Mouse (Mus musculus): ENCODE results near the gene Slc51a. TPM values are rescaled to one million over a fixed set of nuclear protein-coding genes. Genes with fewer than 3 reads are reported as not detected.
A peak's percentile ranks its signal among the peaks of the same experiment; 100 is the strongest.
"Not testable (repeated sequence)": the region's sequence is repeated elsewhere in the genome, so short reads cannot be mapped to it uniquely, and the experiment has no call there.

Slc51a gene
- polyA plus RNA-seq, 1 experiment from 2014 or later, result 0.25 TPM

DNA sequence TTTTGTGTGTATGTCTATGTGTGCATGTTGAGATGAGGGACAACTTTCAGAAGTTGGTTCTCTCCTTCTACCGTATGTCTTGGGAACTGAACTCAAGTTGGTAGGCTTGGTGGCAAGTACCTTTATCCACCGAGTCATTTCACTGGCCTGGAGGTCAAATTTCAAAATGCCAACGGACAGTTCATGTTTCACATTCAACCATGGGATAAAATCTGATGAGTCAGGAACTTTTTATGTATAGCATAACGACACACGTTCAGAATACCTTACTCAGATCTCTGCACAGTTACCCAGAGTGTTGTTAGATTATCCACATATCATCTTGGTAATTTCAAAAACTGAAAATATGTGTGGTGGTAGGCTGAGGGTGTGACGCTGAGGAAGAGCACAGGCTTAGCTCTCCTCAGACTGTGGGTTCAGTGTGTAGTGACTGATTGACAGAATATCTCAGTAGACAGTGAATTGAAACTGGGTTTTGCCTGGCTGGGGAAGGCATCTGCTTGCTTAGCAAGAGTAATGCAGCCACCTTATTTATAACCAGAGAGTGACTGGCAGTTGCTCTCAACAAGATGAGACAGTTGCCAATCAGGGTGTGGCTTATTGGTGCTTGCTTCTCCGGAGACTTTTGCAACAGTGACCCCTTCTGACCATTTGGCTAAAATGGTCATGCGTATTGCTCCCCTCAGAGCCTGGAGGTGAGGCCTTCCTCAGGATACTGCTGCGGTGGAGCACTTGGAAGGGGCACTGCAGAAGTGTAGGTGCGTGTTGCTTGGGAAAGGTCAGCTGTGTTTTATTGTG is 29.9 kb downstream of the Slc51a start:
- no peak overlapping the region for H3K4me2 ChIP-seq
- H3K9ac ChIP-seq, result no peak overlapping the region
- no peak overlapping the region for H3K4me3 ChIP-seq
- no peaks in the 10 kb centered on the region for H3K9me3 ChIP-seq
- H3K36me3 ChIP-seq, result peaks cover 15% of the 10 kb centered on the region
- no peak overlapping the region for H3K27ac ChIP-seq
- 54% methylated on average over 10 of the region's 10 CpGs for WGBS
- H3K27me3 ChIP-seq, result no peaks in the 10 kb centered on the region
- peaks cover 20% of the 10 kb centered on the region for H3K4me1 ChIP-seq
- ATAC-seq (ENCODE audit: insufficient number of reproducible peaks, insufficient read depth, low FRiP score, low TSS enrichment, low read depth), result no peak

DNA sequence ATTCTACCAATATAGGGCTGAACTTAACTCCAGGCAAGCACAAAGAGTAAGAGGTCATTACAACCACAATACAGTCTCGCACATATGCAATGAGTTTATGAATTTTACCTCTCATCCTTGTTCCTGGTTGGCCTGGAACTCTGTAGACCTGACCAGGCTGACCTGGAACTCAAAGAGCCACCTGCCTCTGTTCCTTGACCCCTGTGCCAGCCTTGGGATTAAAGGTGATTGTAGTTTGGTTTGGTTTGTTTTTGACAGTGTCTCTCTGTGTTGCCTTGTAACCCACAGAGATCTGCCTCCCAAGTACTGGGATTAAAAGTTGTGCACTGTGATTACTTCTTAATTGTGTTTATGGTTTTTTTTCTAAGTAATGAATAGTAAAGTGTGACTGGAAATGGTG is 30.9 kb downstream of the Slc51a start:
- 93% methylated on average over 1 of the region's 1 CpGs for WGBS
- Histone ChIP-seq H3K9ac (no peak overlapping the region), H3K4me1 (peaks cover 20% of the 10 kb centered on the region), H3K27me3 (no peaks in the 10 kb centered on the region), H3K36me3 (peaks cover 21% of the 10 kb centered on the region), H3K27ac (no peak overlapping the region), H3K4me3 (no peak overlapping the region), H3K9me3 (no peaks in the 10 kb centered on the region), H3K4me2 (no peak overlapping the region)
- ATAC-seq (ENCODE audit: insufficient number of reproducible peaks, insufficient read depth, low FRiP score, low TSS enrichment, low read depth), result no peak

- Histone ChIP-seq H3K4me3 (no peak overlapping the region), H3K27me3 (no peaks in the 10 kb centered on the region), H3K9me3 (no peaks in the 10 kb centered on the region), H3K9ac (no peak overlapping the region), H3K4me2 (no peak overlapping the region), H3K4me1 (peaks cover 20% of the 10 kb centered on the region), H3K27ac (no peak overlapping the region), H3K36me3 (peaks cover 23% of the 10 kb centered on the region)
- no peak for ATAC-seq (ENCODE audit: insufficient number of reproducible peaks, insufficient read depth, low FRiP score, low TSS enrichment, low read depth)
Observed at GRCm38 (mm10) chr16:32456086-32456485, 31.6 kb downstream of the Slc51a start.

- peak overlapping the region; percentile 82 for H3K27ac ChIP-seq
- WGBS, result 44% methylated on average over 5 of the region's 5 CpGs
Observed at GRCm38 (mm10) chr16:32454646-32455045, 33.0 kb downstream of the Slc51a start.

GRCm38 (mm10) chr16:32453102-32453501 is 34.6 kb downstream of the Slc51a start:
- no peak for ATAC-seq (ENCODE audit: insufficient number of reproducible peaks, insufficient read depth, low FRiP score, low TSS enrichment, low read depth)
- WGBS, result 92% methylated on average over 8 of the region's 8 CpGs
- no peak overlapping the region for H3K4me2 ChIP-seq
- H3K27me3 ChIP-seq, result no peaks in the 10 kb centered on the region
- no peak overlapping the region for H3K9ac ChIP-seq
- H3K4me3 ChIP-seq, result no peak overlapping the region
- no peaks in the 10 kb centered on the region for H3K9me3 ChIP-seq
- peak overlapping the region; percentile 23 for H3K27ac ChIP-seq
- H3K4me1 ChIP-seq, result peaks cover 20% of the 10 kb centered on the region
- H3K36me3 ChIP-seq, result peaks cover 23% of the 10 kb centered on the region

More at GRCm38 (mm10) chr16:32454646-32455045, 33.0 kb downstream of the Slc51a start:
- H3K4me2 ChIP-seq, result peak overlapping the region; percentile 31
- H3K9ac ChIP-seq, result 0 out of 2 replicates have a peak overlapping the region, but pooled peaks have one; percentile 41
- peaks cover 20% of the 10 kb centered on the region for H3K4me1 ChIP-seq
- no peak for ATAC-seq (ENCODE audit: insufficient number of reproducible peaks, insufficient read depth, low FRiP score, low TSS enrichment, low read depth)
- no peaks in the 10 kb centered on the region for H3K9me3 ChIP-seq
- H3K4me3 ChIP-seq, result peak overlapping the region; percentile 2; the same call in 1 of the 2 replicates
- H3K36me3 ChIP-seq, result peaks cover 23% of the 10 kb centered on the region
- no peaks in the 10 kb centered on the region for H3K27me3 ChIP-seq

DNA sequence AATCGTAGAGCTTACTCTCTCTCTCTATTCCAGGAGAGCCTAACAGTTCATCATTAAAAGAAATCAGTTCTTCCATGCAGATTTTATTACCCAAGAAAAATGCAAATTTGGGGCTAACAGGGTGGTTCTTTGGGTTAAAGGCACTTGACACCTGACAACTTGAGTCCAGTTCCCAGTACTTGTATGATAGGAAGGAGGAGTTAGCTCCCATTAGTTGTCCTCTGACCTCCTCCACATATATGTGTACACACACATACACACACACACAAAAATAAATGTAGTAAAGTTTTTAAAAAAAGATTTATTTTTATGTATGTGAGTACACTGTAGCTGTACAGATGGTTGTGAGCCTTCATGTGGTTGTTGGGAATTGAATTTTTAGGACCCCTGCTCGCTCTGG is 37.5 kb downstream of the Slc51a start:
- peaks cover 16% of the 10 kb centered on the region for H3K36me3 ChIP-seq
- WGBS, result 88% methylated on average over 2 of the region's 2 CpGs

GRCm38 (mm10) chr16:32449665-32450064 is 38.0 kb downstream of the Slc51a start:
- Histone ChIP-seq H3K4me1 (peaks cover 7% of the 10 kb centered on the region), H3K4me2 (no peak overlapping the region), H3K27me3 (no peaks in the 10 kb centered on the region), H3K27ac (no peak overlapping the region), H3K9me3 (no peaks in the 10 kb centered on the region), H3K4me3 (no peak overlapping the region), H3K9ac (no peak overlapping the region), H3K36me3 (peaks cover 16% of the 10 kb centered on the region)
- no peak for ATAC-seq (ENCODE audit: insufficient number of reproducible peaks, insufficient read depth, low FRiP score, low TSS enrichment, low read depth)
- 86% methylated on average over 3 of the region's 3 CpGs for WGBS

More for the DNA sequence above, 37.5 kb downstream of the Slc51a start:
- Histone ChIP-seq H3K4me3 (no peak overlapping the region), H3K9me3 (no peaks in the 10 kb centered on the region), H3K9ac (no peak overlapping the region), H3K27ac (no peak overlapping the region), H3K27me3 (no peaks in the 10 kb centered on the region), H3K4me1 (peaks cover 12% of the 10 kb centered on the region), H3K4me2 (no peak overlapping the region)
- ATAC-seq (ENCODE audit: insufficient number of reproducible peaks, insufficient read depth, low FRiP score, low TSS enrichment, low read depth), result no peak

DNA sequence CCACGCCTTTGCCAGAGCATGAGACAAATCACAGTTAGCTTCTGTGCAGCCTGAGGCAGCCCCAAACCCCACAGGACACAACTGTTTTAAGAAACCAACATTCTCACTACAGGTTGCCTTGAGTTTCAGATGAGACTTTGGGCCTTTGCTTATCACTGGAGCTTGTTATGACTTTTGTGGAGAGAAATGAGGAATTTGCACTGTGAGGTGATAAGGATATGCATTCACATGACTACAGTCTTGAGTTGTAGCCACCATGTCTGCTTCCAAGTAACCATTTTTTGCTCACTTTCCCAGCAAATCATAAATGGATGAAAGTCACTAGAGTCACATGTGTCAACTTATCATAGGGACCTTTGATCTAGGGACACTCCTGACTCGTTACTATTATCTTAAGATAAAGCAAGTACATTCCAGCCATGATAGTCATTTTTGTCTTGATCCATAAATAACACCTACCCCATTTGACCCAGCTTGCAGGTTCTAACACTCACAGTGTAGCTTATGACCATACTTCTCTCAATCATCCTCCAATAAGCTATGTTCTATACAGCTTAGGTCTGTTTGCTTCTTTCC is 41.0 kb downstream of the Slc51a start:
- no peak for ATAC-seq (ENCODE audit: insufficient number of reproducible peaks, insufficient read depth, low FRiP score, low TSS enrichment, low read depth)
- Histone ChIP-seq H3K4me1 (no peaks in the 10 kb centered on the region), H3K27ac (no peak overlapping the region), H3K27me3 (no peaks in the 10 kb centered on the region), H3K9me3 (no peaks in the 10 kb centered on the region), H3K9ac (no peak overlapping the region), H3K4me3 (no peak overlapping the region), H3K4me2 (no peak overlapping the region), H3K36me3 (peaks cover under 1% of the 10 kb centered on the region)
- 77% methylated on average over 2 of the region's 2 CpGs for WGBS

DNA sequence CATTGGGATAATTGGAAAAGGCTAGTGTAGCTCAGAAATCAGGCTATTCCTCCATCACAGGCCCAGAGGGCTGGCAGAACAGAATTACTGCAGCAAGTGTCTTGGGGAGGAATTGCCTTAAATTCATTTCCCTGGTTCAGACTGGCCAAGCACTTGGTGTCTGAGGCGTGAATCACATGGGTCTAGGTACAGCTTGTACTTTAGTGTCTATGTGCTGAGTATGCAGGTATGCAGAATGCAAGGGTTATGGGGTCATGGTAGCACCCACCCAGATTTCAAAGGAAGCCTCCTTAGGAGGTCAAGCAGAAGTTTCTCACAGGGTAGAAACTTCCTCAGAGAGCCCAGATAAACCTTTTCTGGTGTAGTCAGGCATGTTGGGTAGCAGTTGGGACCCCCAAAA is 42.1 kb downstream of the Slc51a start:
- H3K27ac ChIP-seq, result no peak overlapping the region
- ATAC-seq (ENCODE audit: insufficient number of reproducible peaks, insufficient read depth, low FRiP score, low TSS enrichment, low read depth), result no peak
- H3K9ac ChIP-seq, result no peak overlapping the region
- H3K4me3 ChIP-seq, result no peak overlapping the region
- no peaks in the 10 kb centered on the region for H3K9me3 ChIP-seq
- no peak overlapping the region for H3K4me2 ChIP-seq
- WGBS, result 91% methylated on average over 1 of the region's 1 CpGs
- no peaks in the 10 kb centered on the region for H3K4me1 ChIP-seq
- H3K36me3 ChIP-seq, result no peaks in the 10 kb centered on the region; the same call in 1 of the 2 replicates
- no peaks in the 10 kb centered on the region for H3K27me3 ChIP-seq

DNA sequence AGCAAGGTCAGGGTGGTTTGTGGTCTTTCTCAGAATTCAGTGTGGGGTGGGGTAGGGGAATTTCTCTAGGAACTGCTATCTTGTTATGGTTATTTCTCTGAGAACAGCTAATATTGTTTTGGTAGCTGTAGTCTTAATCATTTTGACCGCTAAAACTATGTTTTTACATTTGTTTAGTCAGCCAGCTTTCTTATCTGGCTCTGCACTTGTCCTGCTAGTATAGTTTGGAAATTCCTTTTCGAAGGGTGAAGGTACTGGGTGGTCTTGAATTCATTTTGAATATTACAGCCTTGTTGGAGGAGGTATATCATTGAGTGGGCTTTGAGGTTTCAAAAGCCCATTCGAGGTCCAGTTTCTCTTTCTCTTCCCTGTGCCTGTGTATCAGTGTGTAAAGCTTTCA is 43.1 kb downstream of the Slc51a start:
- H3K9me3 ChIP-seq; ATAC-seq (ENCODE audit: insufficient number of reproducible peaks, insufficient read depth, low FRiP score, low TSS enrichment, low read depth); H3K4me2 ChIP-seq; H3K4me3 ChIP-seq; H3K27me3 ChIP-seq; H3K27ac ChIP-seq; H3K36me3 ChIP-seq; H3K4me1 ChIP-seq; H3K9ac ChIP-seq: not testable (repeated sequence)
- WGBS, result 92% methylated on average over 3 of the region's 3 CpGs

GRCm38 (mm10) chr16:32441432-32441831 is 46.2 kb downstream of the Slc51a start:
- Histone ChIP-seq H3K27ac (no peak overlapping the region), H3K4me1 (peaks cover 4% of the 10 kb centered on the region; the same call in 1 of the 2 replicates), H3K27me3 (no peaks in the 10 kb centered on the region), H3K4me2 (no peak overlapping the region), H3K9me3 (no peaks in the 10 kb centered on the region), H3K4me3 (no peak overlapping the region), H3K36me3 (no peaks in the 10 kb centered on the region; the same call in 1 of the 2 replicates), H3K9ac (no peak overlapping the region)
- 93% methylated on average over 3 of the region's 3 CpGs for WGBS
- no peak for ATAC-seq (ENCODE audit: insufficient number of reproducible peaks, insufficient read depth, low FRiP score, low TSS enrichment, low read depth)

DNA sequence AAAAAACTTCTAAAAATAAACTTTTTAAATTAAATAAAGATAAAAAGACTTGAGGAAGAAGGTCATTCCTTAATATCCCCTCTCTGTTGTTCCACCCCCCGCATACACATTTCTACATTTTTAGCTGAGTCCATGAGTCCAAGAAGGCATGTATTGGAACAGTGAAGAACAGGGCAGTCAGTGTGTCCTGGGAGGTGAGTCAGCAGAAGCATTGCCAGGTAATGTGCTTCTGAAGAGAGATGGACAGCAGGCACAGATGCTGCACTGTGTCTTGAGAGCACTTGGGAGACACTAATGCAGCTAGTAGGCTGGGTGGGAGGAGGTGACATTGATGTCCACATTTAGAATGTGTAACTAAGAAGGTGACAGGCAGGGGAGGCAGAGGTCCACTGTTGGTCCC is 50.4 kb downstream of the Slc51a start:
- Histone ChIP-seq H3K4me1 (peaks cover 6% of the 10 kb centered on the region; the same call in 1 of the 2 replicates), H3K27me3 (no peaks in the 10 kb centered on the region), H3K36me3 (no peaks in the 10 kb centered on the region; the same call in 1 of the 2 replicates), H3K27ac (no peak overlapping the region), H3K4me2 (no peak overlapping the region), H3K4me3 (no peak overlapping the region), H3K9ac (no peak overlapping the region), H3K9me3 (no peaks in the 10 kb centered on the region)
- WGBS, result 84% methylated on average over 1 of the region's 1 CpGs
- no peak for ATAC-seq (ENCODE audit: insufficient number of reproducible peaks, insufficient read depth, low FRiP score, low TSS enrichment, low read depth)
